Comparison of ENCODE assay signal across 14 mouse cellular contexts in genomic region chr2:166380854-166381253, GRCm38 (mm10).
DNase-seq lines count a peak whose midpoint lies in the region; ATAC-seq and TF ChIP-seq lines count a peak whose summit lies in the region.
"Had no signal": no experiment of that assay in that cellular context is flagged by ENCODE, and none has a peak within 500 bp of the region (broad histone marks: within the 10 kb centered on the region; RNA-seq: fewer than 3 reads in every experiment).

No protein-coding gene starts in this region.

- H3K36me3 ChIP-seq in lung, embryonic 14.5 days (ENCODE audit: insufficient read depth) = no peaks in the 10 kb centered on the region
- H3K36me3 ChIP-seq in lung, postnatal 0 days (ENCODE audit: insufficient read depth, low read length) = no peaks in the 10 kb centered on the region
- H3K36me3 ChIP-seq in liver, postnatal 0 days (replicated peaks; ENCODE audit: insufficient read depth, low read length) = no peaks in the 10 kb centered on the region
- H3K36me3 ChIP-seq: hindbrain, embryonic 15.5 days; liver, embryonic 12.5 days had no signal

- H3K4me2 ChIP-seq in lung, embryonic 14.5 days = no peak overlapping the region
- H3K4me2 ChIP-seq in lung, postnatal 0 days (replicated peaks; ENCODE audit: low read depth, low read length) = no peak overlapping the region
- no peak overlapping the region for H3K4me2 ChIP-seq in liver, postnatal 0 days (ENCODE audit: low read depth, low read length)
- H3K4me2 ChIP-seq: hindbrain, embryonic 15.5 days; liver, embryonic 12.5 days had no signal

- peak; percentile 63 for DNase-seq in adrenal gland, adult 2 months
- DNase-seq in adrenal gland, postnatal 4 days (ENCODE audit: low spot score in 2 of 2) = no peak
- peak; percentile 34 for DNase-seq in lung, embryonic 14.5 days
- no peak for DNase-seq in lung, postnatal 0 days (ENCODE audit: low spot score)
- DNase-seq in kidney, adult 9 months = peak; percentile 82
- no peak for DNase-seq in urinary bladder, postnatal 36 days (ENCODE audit: low spot score in 2 of 2)
- no peak for DNase-seq in liver, postnatal 0 days
- DNase-seq in thymus, adult 18-20 months = no peak
- DNase-seq: cerebellum, adult 8-10 months; thymus, postnatal 14 days had no signal

- peaks cover 6% of the 10 kb centered on the region for H3K4me1 ChIP-seq in lung, embryonic 14.5 days (ENCODE audit: insufficient read depth)
- no peaks in the 10 kb centered on the region for H3K4me1 ChIP-seq in lung, postnatal 0 days (ENCODE audit: insufficient read depth, low read depth, low read length)
- no peaks in the 10 kb centered on the region for H3K4me1 ChIP-seq in liver, postnatal 0 days (ENCODE audit: insufficient read depth)
- H3K4me1 ChIP-seq: liver, embryonic 12.5 days had no signal

- no peak for ATAC-seq in lung, embryonic 14.5 days (ENCODE audit: insufficient read depth)
- no peak for ATAC-seq in lung, postnatal 0 days
- ATAC-seq in liver, postnatal 0 days = no peak
- ATAC-seq: forebrain, embryonic 14.5 days; intestine, postnatal 0 days; liver, embryonic 12.5 days had no signal

- no peak for TF ChIP-seq CTCF in lung, embryonic 14.5 days (IDR thresholded peaks at IDR 0.05; ENCODE audit: low read depth)
- no peak for TF ChIP-seq CTCF in lung, postnatal 0 days (IDR thresholded peaks at IDR 0.05)
- TF ChIP-seq CTCF in liver, postnatal 0 days (IDR thresholded peaks at IDR 0.05; ENCODE audit: low read depth) = no peak

- H3K9ac ChIP-seq in lung, embryonic 14.5 days = no peak overlapping the region
- no peak overlapping the region for H3K9ac ChIP-seq in lung, postnatal 0 days (replicated peaks; ENCODE audit: low read depth)
- no peak overlapping the region for H3K9ac ChIP-seq in liver, postnatal 0 days (replicated peaks)
- H3K9ac ChIP-seq: hindbrain, embryonic 15.5 days; liver, embryonic 12.5 days had no signal

- WGBS in lung, embryonic 14.5 days = 65% methylated on average over 9 of the region's 9 CpGs
- 73% methylated on average over 9 of the region's 9 CpGs for WGBS in lung, postnatal 0 days
- 66% methylated on average over 9 of the region's 9 CpGs for WGBS in liver, postnatal 0 days (ENCODE audit: insufficient replicate concordance)

- no peaks in the 10 kb centered on the region for H3K27me3 ChIP-seq in lung, embryonic 14.5 days (ENCODE audit: insufficient read depth, low read length)
- no peaks in the 10 kb centered on the region for H3K27me3 ChIP-seq in lung, postnatal 0 days (replicated peaks; ENCODE audit: insufficient read depth, low read length)
- H3K27me3 ChIP-seq in liver, postnatal 0 days (ENCODE audit: insufficient read depth, low read length) = no peaks in the 10 kb centered on the region
- H3K27me3 ChIP-seq: liver, embryonic 12.5 days had no signal

- no peaks in the 10 kb centered on the region for H3K9me3 ChIP-seq in lung, embryonic 14.5 days (ENCODE audit: low read depth, low read length)
- H3K9me3 ChIP-seq in lung, postnatal 0 days (ENCODE audit: low read length) = no peaks in the 10 kb centered on the region
- no peaks in the 10 kb centered on the region for H3K9me3 ChIP-seq in liver, postnatal 0 days (ENCODE audit: low read length)
- H3K9me3 ChIP-seq: hindbrain, embryonic 15.5 days; liver, embryonic 12.5 days had no signal

- TF ChIP-seq EP300 in lung, postnatal 0 days (IDR thresholded peaks at IDR 0.05) = no peak
- no peak for TF ChIP-seq EP300 in liver, postnatal 0 days (IDR thresholded peaks at IDR 0.05; ENCODE audit: low read depth)

- H3K4me3 ChIP-seq in lung, embryonic 14.5 days (ENCODE audit: low read depth, low read length) = no peak overlapping the region
- no peak overlapping the region for H3K4me3 ChIP-seq in lung, postnatal 0 days (ENCODE audit: low read depth, low read length)
- H3K4me3 ChIP-seq in liver, postnatal 0 days (ENCODE audit: low read depth, low read length) = no peak overlapping the region
- H3K4me3 ChIP-seq: hindbrain, embryonic 15.5 days; liver, embryonic 12.5 days had no signal

- no peak overlapping the region for H3K27ac ChIP-seq in lung, embryonic 14.5 days (ENCODE audit: low read depth)
- no peak overlapping the region for H3K27ac ChIP-seq in lung, postnatal 0 days (ENCODE audit: low read length)
- H3K27ac ChIP-seq in liver, postnatal 0 days (ENCODE audit: low read depth) = no peak overlapping the region
- H3K27ac ChIP-seq: hindbrain, embryonic 15.5 days; liver, embryonic 12.5 days had no signal

Comparison
In these comparisons a context has a peak if more than half of its experiments do, and no peak if none do; other contexts are left out.
1. DNase-seq: peak in adrenal gland, adult 2 months (single experiment), lung, embryonic 14.5 days (single experiment) and kidney, adult 9 months (single experiment); none in adrenal gland, postnatal 4 days (0 of 2), lung, postnatal 0 days (single experiment), urinary bladder, postnatal 36 days (0 of 2), liver, postnatal 0 days (single experiment) and thymus, adult 18-20 months (0 of 2).